Mouse (Mus musculus) urinary bladder, adult 18-20 months (tissue): ENCODE results near the gene Myom1.

Source experiments
- DNase-seq, 2 experiments: peaks; one replicate each; pipeline ENCODE4 v3.0.0; 2022; ENCODE audit warnings: low spot score in 2 of 2, mixed read lengths in 2 of 2

The Myom1 gene

GRCm38 (mm10) chr17:70991706-70992625 lies 10.5 kb upstream of the Myom1 start:
- no peak for DNase-seq

DNA sequence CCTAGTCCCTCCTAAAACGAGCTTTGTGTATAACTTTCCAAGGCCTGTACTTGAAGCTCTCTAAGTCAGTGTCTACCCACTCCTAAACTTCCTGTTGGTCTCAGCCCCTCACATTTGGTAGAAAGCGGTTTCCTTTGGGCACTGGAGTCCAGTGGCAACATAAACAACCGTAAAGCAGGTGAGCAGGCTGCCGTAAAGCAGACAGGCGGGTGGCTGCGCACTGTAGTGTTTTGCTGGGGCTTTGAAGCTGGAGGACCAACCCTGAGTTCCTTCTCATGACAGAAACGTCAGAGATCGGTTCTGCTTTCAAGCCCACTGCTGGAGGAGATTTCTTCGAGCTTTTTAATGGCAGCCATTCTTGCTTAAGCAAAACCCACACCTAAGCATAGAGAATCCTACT lies 9.8 kb upstream of the Myom1 start:
- DNase-seq: no peak

DNA sequence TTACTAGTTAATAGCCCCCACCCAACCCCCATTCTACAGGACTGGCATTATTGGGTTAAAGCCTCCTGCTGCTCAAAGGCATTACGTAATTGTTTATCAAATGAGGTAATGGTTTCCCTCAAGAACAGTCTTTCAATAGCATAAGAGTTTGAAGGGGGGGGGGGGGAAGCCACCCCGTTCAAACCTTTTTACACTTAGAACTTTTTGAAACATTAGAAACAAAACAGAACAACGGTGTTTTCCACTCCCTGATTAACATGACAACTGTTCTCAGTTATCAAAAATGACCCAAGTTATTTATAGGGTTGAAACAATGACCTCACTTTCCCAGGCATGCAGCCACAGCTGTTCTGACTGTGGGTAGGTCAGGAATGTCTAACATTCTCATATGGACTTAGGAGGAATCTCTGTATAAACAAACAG lies 9.0 kb upstream of the Myom1 start:
- no peak for DNase-seq

GRCm38 (mm10) chr17:70994671-70995070 lies 7.8 kb upstream of the Myom1 start:
- no peak for DNase-seq

DNA sequence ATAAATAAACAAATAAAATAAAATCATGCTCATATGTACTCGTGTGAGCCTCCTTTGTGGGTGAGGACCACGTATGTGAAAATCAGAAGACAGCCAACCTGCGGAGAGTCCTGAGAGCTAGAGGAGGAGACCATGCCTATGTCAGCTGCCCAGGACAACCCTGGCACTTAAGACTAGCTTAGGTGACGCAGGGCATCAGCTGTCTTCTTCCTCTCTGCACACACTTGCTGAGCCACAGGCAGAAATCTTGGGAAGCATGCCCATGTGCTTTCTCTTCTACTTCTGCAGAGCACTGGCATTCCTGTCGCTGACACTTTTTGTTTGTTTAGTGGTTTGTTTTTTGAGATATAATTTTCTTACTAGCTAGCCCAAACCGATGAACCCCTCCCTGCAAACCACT lies 6.9 kb upstream of the Myom1 start:
- no peak for DNase-seq

DNA sequence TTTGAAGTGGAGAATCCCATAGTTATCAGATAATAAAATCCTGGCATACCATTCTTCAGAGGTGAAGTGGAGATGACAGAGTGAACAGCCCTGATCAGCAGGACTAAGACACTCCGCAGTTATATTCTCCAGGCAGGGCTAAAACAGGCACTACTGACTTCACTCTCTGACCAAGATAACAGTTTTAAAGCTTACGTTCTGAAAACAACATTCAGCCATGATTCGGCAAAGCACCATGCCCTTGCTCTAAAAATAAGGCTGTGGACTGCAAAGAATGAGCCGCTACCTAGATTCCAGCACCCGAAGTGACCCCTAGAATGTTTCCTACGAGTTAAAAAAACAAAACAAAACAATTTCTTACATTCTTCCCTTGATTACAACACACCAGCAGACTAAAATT lies 4.6 kb upstream of the Myom1 start:
- no peak for DNase-seq

DNA sequence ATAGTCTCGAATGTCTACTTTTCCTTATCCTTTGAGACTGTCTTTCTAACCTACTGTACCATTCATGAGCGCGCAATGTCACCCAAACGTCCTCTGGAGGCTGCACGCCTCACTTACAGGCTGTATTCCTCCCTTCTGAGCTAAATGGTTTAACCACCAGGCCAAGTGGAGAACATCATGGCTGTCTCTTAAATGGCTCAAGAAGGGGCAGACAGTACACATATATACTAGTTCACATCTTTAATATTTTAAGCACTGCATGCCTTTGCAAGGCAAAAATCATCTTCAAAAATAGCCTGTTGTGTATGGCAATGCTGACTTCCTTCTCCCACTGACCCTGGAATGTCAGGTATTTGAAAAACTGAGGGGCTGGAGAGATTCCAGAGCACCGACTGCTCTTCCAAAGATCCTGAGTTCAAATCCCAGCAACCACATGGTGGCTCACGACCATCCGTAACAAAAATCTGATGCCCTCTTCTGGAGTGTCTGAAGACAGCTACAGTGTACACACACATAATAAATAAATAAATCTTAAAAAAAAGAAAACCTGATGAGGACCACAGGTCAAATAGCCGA lies 3.9 kb upstream of the Myom1 start:
- no peak for DNase-seq

GRCm38 (mm10) chr17:70999187-70999586 lies 3.2 kb upstream of the Myom1 start:
- DNase-seq: no peak

GRCm38 (mm10) chr17:71000255-71000654 lies 2.2 kb upstream of the Myom1 start:
- no peak for DNase-seq

DNA sequence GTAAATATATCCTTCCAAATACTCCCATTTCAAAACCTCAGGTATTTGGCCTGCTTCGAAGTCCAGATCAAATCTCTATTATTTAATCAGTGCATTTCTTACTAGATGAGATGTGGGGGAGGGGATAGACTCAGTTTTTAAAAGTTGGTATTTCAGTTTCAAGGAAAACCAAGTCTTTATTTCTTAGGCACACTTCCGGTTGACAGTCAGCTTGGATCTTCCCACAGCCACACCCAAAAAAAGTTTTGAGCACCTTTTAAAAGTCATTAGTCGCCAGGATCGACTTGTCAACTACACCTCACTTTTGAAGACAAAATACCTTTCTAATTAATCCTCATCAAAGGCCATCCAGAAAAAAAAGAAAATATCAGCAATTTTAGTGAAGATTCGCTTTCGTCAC lies 1.4 kb upstream of the Myom1 start:
- no peak for DNase-seq

DNA sequence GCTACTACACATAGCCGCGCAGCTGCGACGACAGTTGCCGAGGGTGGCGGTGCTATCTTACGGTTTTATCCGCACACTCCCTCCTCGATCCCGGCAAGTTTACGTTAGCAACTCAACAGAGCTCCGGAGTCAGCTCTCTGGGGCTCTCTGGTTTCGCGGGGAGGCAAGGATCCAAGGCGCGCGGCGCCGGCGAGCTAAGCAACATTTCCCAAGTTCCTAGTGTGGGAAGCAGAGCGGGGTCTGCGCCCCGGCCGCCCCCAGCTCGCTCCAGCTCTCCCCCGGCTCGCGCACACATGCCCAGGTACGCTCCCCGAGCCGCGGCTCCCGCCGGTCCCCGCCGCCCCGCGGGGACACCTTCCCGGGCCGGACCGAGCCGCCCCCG lies 743 bp upstream of the Myom1 start:
- peak in 1 of 2 experiments; percentile 51 for DNase-seq

DNA sequence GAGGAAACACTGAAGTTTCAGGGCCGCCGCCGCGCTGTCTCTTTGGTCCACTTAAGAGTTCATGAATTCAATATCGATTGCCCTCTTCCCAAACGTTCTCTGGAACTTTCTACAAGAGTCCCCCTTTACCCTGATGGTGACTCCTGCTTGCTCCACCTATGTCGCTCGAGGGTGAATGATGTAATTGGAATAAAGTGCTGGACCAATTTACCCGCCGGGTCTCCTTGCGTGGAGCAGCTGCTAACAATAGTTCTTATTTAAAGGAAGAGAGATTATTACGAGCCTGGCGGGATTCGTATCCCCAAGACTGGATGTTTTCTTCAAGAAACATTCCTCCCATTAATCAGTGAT lies 286 bp downstream of the Myom1 start, which contains the start of gene Myl12a:
Gene Myl12a (minus strand): TSS at position 135 of the 351 bp plus-strand sequence.
- DNase-seq: no peak

DNA sequence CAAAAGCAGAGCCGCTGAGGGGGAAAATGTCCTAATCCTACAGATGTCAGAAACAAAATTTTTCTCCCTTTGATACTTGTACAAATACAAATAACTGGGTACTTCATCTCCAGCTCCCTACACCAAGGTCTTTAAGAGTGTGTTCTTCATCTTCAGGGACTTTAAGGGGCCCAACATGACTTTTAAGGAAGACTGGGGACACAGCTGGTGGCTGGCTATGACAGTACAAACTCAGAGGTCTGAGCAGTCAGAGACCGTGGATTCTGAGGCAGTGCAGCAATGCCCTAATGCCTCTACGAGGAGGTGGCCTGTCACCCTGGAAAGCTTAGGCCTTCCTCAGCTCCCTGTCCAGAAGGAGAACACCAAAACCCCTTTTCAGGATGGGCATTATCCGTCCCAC lies 679 bp downstream of the Myom1 start:
- no peak for DNase-seq

GRCm38 (mm10) chr17:71003721-71004120 lies 1.3 kb downstream of the Myom1 start:
- DNase-seq: no peak

- DNase-seq: no peak
Observed at GRCm38 (mm10) chr17:71004186-71004960, 1.9 kb downstream of the Myom1 start.

GRCm38 (mm10) chr17:71006976-71007375 lies 4.5 kb downstream of the Myom1 start:
- no peak for DNase-seq

GRCm38 (mm10) chr17:71008676-71009075 lies 6.2 kb downstream of the Myom1 start:
- DNase-seq: no peak

DNA sequence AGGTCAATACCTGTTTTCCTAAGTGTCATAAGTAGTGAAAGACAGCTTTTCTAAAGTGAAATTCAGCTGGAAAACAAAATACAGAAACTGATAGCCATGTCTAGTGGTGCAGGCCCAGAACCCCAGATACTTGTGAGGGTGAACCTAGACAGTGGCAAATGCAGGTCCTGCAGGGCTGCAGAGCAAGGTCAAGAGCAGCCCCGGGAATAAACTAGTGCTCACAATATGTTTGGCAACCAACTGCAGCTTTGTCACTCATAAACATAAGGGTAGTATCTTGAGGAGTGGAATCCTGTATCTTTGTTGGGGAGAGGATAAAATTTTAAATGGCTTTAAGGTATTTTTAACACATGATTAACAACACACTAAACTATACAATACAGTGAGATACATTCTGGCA lies 7.3 kb downstream of the Myom1 start:
- no peak for DNase-seq

DNA sequence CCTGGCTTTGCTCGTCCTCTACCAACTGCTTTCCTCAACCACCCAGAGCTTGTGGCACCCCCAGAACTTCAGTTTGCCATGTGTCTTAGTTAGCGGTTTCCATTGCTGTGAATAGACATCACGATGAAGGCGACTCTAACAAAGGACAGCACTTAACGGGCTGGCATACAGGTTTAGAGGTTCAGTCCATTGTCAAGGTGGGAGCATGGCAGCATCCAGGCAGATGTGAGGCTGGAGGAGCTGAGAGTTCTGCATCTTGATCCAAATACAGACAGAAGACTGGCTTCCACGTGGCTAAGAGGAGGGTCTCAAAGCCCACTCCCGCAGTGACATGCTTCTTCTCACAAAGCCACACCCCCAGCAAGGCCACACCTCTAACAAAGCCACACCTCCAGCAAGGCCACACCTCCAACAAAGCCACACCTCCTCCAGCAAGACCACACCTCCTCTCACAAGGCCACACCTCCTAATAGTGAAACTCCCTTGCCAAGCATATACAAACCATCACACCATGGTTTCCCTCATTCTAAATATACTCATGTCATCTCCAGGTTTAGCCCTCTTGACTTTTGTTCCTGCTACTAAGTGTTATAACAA lies 8.3 kb downstream of the Myom1 start:
- DNase-seq: no peak

- no peak for DNase-seq
Observed at GRCm38 (mm10) chr17:71011931-71012662, 9.7 kb downstream of the Myom1 start.

- no peak for DNase-seq
Observed at GRCm38 (mm10) chr17:71013105-71013504, 10.7 kb downstream of the Myom1 start.
